Comparison of ENCODE assay signal across 18 mouse cellular contexts in the genomic region with DNA sequence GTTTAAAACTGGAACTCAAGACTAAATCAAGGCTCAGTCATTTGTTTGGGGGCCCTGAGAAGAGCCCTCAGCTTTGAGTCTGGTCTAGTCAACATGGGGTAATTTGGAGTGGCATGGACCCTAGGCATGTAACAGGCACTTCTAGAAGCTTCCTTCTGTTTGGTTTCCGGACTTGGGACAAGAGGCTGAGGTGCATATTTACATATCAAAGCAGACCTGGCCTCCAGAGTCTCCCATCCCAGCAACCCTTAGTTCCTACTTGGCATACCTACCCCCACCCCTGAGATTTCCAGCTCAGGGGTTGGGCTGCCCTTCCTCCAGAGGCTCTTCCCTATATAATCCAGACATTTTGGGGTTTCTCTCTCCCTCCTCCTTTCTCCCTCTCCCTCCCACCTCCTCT. TPM values are rescaled to one million over a fixed set of nuclear protein-coding genes. Genes with fewer than 3 reads are reported as not detected.
"Had no signal": no experiment of that assay in that cellular context is flagged by ENCODE, and none has a peak within 500 bp of the region (broad histone marks: within the 10 kb centered on the region; RNA-seq: fewer than 3 reads in every experiment).

No protein-coding gene starts in this region.

- H3K4me3 ChIP-seq: intestine, embryonic 15.5 days; layer of hippocampus, adult 2 months; limb, embryonic 12.5 days; liver, embryonic 15.5 days; neural tube, embryonic 12.5 days had no signal

- H3K27ac ChIP-seq: intestine, embryonic 15.5 days; layer of hippocampus, adult 2 months; limb, embryonic 12.5 days; liver, embryonic 15.5 days; neural tube, embryonic 12.5 days had no signal

- H3K27me3 ChIP-seq: intestine, embryonic 15.5 days; liver, embryonic 15.5 days; neural tube, embryonic 12.5 days had no signal

- H3K4me2 ChIP-seq: intestine, embryonic 15.5 days; limb, embryonic 12.5 days; liver, embryonic 15.5 days; lung, embryonic 14.5 days; neural tube, embryonic 12.5 days had no signal

- H3K9me3 ChIP-seq: intestine, embryonic 15.5 days; limb, embryonic 12.5 days; liver, embryonic 15.5 days; neural tube, embryonic 12.5 days had no signal

- H3K36me3 ChIP-seq: intestine, embryonic 15.5 days; limb, embryonic 12.5 days; liver, embryonic 15.5 days; neural tube, embryonic 12.5 days had no signal

- DNase-seq: kidney, adult 18-20 months; kidney, postnatal 36 days; liver; lung, embryonic 14.5 days; midbrain, embryonic 14.5 days; retina, postnatal 1 day; right cerebral cortex, postnatal 4 days; spleen, adult 18-20 months; thymus, adult 18-20 months; thymus, postnatal 14 days had no signal

- H3K9ac ChIP-seq: intestine, embryonic 15.5 days; limb, embryonic 12.5 days; liver, embryonic 15.5 days; lung, embryonic 14.5 days; neural tube, embryonic 12.5 days had no signal

RNA-seq across cellular contexts. Expression of gene Col18a1, which starts 20.4 kb away (rescaled TPM):
- total RNA-seq: megakaryocyte progenitor cell, adult 5-6 weeks; monocyte, adult 5-6 weeks; neutrophil, adult 5-6 weeks had no signal
